Mouse (Mus musculus) E14TG2a.4 (cell line): ENCODE data around the gene Cd302.

Source experiments
- H3K27me3 ChIP-seq: 2 replicates; pipeline ENCODE4 v1.6.1; 2014; ENCODE audit warnings: low read length, control low read depth; ENCODE audit not compliant: insufficient read depth
- H3K36me3 ChIP-seq: 2 replicates; pipeline ENCODE4 v1.6.1; 2014; ENCODE audit warnings: low read length, control low read depth; ENCODE audit not compliant: insufficient read depth
- H3K4me1 ChIP-seq: replicated peaks from 2 replicates; pipeline ENCODE4 v1.6.1; 2014; ENCODE audit warnings: low read depth, low read length, control low read depth
- H3K4me3 ChIP-seq: replicated peaks from 2 replicates; pipeline ENCODE4 v1.5.1; 2014; ENCODE audit warnings: mild to moderate bottlenecking, low read length
- H3K9me3 ChIP-seq: 2 replicates; pipeline ENCODE4 v1.6.1; 2014; ENCODE audit warnings: low read length, control low read depth
- CTCF ChIP-seq: conservative IDR thresholded peaks from 2 replicates; pipeline ENCODE4 v1.5.1; 2014; ENCODE audit warnings: low read length
- NANOG ChIP-seq: IDR thresholded peaks from 2 replicates; pipeline ENCODE4 v1.6.1; 2014; ENCODE audit warnings: borderline replicate concordance, low read length, mixed read lengths
- POU5F1 ChIP-seq: IDR thresholded peaks from 2 replicates; pipeline ENCODE4 v1.6.1; 2014; ENCODE audit warnings: low read length, borderline replicate concordance

The Cd302 gene

DNA sequence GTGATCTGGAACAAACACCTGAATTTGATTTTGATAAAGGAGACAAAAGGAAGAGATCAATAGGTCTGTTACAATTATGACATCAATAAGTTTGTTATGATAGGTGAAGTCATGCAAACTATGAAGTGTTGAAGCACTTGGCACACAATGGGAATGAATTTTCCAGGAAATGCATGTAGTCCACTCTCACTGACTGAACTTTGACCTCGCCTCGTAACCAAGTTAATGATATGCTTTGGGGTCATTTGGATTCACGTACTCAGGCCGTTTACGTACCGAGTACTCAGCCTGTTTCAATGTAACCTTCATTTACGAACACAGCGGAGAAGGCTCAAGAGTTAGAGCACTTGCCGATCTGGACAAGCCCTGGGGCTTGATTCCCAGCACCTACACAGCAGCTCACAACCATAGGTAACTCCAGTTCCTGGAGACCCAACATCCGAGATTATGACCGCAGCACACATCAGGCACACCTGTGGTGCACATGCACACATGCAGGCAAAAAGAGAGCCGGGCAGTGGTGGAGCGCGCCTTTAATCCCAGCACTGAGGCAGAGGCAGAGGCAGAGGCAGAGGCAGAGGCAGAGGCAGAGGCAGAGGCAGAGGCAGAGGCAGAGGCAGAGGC, 14.3 kb downstream of the Cd302 start:
- Histone ChIP-seq H3K4me1 (peaks cover 11% of the 10 kb centered on the region), H3K36me3 (no peaks in the 10 kb centered on the region), H3K4me3 (no peak overlapping the region), H3K9me3 (peaks cover 25% of the 10 kb centered on the region), H3K27me3 (no peaks in the 10 kb centered on the region)
- TF ChIP-seq POU5F1: no peak
- TF ChIP-seq NANOG: no peak
- no peak for TF ChIP-seq CTCF

DNA sequence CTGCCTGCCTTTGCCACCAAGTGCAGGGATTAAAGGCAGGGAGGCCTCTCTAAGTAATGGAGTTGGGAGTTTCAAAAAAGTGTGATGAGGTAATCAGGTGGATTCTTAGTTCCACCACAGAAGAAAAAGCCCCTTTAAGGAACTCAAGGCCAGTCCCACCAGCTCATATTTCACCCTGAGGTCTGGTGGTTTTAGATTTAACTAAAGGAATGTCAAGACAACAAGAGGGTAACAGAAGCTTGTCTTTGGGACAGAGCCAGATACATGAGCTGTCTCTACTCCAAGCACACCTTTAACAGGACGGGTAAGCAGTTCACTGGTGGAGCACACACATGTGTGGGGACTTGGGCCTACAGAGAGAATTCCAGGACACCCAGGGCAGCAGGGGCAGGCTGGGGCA, 16.7 kb downstream of the Cd302 start:
- peaks cover 11% of the 10 kb centered on the region for H3K4me1 ChIP-seq
- H3K36me3 ChIP-seq: no peaks in the 10 kb centered on the region
- peaks cover 20% of the 10 kb centered on the region for H3K9me3 ChIP-seq
- H3K4me3 ChIP-seq: peak overlapping the region; percentile 43
- no peaks in the 10 kb centered on the region for H3K27me3 ChIP-seq
- TF ChIP-seq NANOG (no peak), CTCF (no peak), POU5F1 (no peak)

DNA sequence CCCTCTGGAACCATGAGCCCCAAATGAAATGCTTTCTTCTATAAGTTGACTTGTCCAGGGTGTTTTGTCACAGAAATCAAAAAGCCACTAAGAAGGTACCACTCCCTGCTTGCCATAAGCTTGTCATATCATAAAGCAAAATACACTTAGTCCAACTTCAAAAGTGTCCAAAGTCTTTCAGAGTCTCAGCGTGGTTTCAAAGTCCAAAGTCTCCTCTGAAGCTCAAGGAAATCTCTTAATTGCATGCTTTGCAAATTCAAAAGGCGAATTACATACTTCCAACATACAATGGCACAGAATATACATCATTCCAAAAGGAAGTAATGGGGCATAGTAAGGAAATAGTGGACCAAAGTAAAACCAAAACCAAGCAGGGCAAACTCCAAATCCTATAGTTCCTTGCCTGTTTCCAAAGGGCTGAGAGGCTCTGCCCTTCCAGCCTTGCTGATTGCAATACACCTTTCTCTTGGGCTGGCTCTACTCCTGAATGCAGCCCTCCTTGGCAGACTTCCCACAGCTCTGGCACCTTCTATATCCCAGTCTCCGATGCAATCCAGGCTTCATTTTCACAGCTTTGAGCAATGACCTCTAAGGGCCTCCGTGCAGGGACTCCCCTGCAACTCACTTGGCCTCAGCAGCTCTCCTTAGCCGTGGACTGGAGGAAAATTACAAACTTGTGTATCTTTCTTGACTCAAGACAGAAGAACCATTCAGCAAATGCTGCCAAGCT, 23.5 kb downstream of the Cd302 start:
- H3K36me3 ChIP-seq: no peaks in the 10 kb centered on the region
- H3K4me1 ChIP-seq: no peaks in the 10 kb centered on the region
- H3K9me3 ChIP-seq: peaks cover 4% of the 10 kb centered on the region; the same call in 1 of the 2 replicates
- no peak overlapping the region for H3K4me3 ChIP-seq
- no peaks in the 10 kb centered on the region for H3K27me3 ChIP-seq
- no peak for TF ChIP-seq CTCF
- no peak for TF ChIP-seq POU5F1
- TF ChIP-seq NANOG: no peak

DNA sequence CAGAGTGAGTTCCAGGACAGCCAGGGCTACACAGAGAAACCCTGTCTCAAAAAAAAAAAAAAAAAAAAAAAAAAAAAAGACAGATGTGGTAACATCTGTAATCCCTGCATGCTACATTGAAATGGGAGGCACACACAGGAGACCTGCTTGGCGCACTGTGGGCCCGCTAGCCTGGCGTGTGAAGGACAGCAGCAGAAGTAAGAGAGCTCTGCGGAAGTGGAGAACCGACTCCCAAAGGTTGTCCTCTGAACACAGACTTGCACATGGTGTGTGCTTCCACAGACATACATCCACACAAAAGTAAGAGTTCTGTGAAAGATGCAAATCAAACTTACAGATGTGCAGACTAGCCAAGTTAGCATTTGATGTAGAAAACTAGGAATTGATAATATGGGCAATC, 25.1 kb downstream of the Cd302 start:
- no peaks in the 10 kb centered on the region for H3K36me3 ChIP-seq

DNA sequence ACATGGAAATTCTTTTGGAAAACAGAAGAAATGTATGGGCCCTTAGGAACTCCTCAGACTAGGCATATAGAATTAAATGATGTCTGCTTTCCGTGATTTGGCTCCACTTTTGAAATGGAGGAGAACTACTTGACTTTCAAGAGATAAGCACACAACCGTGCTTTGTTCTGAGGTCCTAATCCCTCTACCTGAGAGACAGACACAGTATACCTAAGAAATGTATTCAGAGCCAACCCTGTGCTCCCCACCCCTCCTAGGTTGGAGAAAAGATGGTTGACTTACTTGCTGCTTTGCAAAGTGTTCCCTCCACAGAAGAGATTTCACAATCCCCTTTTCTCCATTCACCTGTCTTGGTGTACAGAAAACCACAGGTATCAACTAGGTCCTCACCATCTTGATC, 27.5 kb downstream of the Cd302 start:
- Histone ChIP-seq H3K4me3 (no peak overlapping the region), H3K36me3 (no peaks in the 10 kb centered on the region), H3K9me3 (peaks cover 4% of the 10 kb centered on the region; the same call in 1 of the 2 replicates), H3K27me3 (no peaks in the 10 kb centered on the region), H3K4me1 (no peaks in the 10 kb centered on the region)
- TF ChIP-seq POU5F1 (no peak), CTCF (no peak), NANOG (no peak)

More for the DNA sequence above, 25.1 kb downstream of the Cd302 start:
- Histone ChIP-seq H3K4me3 (no peak overlapping the region), H3K9me3 (peaks cover 4% of the 10 kb centered on the region; the same call in 1 of the 2 replicates), H3K4me1 (no peaks in the 10 kb centered on the region), H3K27me3 (no peaks in the 10 kb centered on the region)
- TF ChIP-seq CTCF (no peak), POU5F1 (no peak), NANOG (no peak)

DNA sequence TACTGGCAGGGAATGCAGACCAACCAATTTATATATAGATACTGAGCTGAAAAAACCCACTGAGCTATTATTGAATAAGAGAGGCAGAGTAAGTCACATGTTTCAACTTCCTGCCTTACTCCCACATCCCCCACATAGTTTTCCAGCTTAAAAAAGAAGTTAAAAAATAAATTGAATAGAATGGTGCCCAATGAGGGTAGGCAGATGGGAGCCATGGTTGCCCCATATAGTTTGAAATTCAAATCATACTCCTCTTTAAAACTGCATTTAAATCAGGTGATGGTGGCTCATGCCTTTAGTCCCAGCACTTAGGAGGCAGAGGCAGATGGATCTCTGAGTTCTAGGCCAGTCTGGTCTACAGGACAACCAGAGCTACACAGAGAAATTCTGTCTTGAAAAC, 30.8 kb downstream of the Cd302 start:
- H3K4me3 ChIP-seq: no peak overlapping the region
- 0 out of 2 replicates have a peak, but pooled peaks cover 4% of the 10 kb centered on the region for H3K9me3 ChIP-seq
- no peaks in the 10 kb centered on the region for H3K4me1 ChIP-seq
- no peaks in the 10 kb centered on the region for H3K27me3 ChIP-seq
- H3K36me3 ChIP-seq: peaks cover 25% of the 10 kb centered on the region
- TF ChIP-seq POU5F1 (no peak), NANOG (no peak), CTCF (no peak)

DNA sequence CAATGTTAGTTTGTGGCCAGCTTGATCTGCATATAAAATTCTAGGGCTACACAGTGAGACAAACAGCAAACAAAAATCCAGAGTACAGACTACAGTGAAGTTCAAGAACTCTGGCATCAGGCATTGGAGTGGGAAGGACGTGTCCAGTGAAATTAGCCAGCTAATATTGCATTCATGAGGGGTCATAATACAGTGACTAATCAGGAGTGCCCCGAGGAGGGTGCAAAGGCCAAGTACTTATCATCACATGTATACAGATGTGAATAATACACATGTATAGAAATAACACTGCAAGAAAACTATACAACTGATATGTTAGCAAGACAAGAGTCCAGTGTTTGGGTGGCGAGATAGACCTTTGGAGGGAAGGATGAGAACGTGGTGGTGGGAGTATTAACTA, 31.5 kb downstream of the Cd302 start:
- TF ChIP-seq POU5F1 (no peak), CTCF (no peak), NANOG (no peak)

DNA sequence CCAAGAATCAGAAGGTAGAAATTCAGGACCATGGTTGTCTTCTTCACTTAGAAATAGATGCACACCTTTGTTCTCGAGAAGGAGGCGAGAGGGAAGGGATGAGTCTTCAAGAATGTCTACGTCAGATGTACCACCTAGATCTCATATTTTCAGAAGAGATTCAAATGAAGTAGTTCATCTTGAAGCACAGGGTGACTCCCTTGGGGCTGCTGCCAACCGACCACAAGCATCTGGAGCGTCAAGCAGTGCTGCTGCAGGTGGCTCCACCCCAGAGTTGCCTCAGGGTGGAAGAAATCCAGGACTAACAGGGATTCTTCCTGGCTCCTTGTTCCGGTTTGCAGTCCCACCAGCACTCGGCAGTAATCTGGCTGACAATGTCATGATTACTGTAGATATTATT, 49.8 kb downstream of the Cd302 start:
- Histone ChIP-seq H3K4me1 (peaks cover 49% of the 10 kb centered on the region), H3K27me3 (no peaks in the 10 kb centered on the region), H3K36me3 (peaks cover 92% of the 10 kb centered on the region), H3K4me3 (no peak overlapping the region), H3K9me3 (no peaks in the 10 kb centered on the region)
- no peak for TF ChIP-seq NANOG
- no peak for TF ChIP-seq CTCF
- no peak for TF ChIP-seq POU5F1

More for the DNA sequence above, 31.5 kb downstream of the Cd302 start:
- Histone ChIP-seq H3K4me1 (no peaks in the 10 kb centered on the region), H3K4me3 (no peak overlapping the region), H3K36me3 (peaks cover 28% of the 10 kb centered on the region), H3K9me3 (no peaks in the 10 kb centered on the region), H3K27me3 (no peaks in the 10 kb centered on the region)
